Mouse (Mus musculus) kidney, adult 2 months (tissue): ENCODE measurements around the gene Foxf2.

ENCODE experiments used
- CTCF ChIP-seq: fragments of 200-500 bp; conservative IDR thresholded peaks from 2 replicates; pipeline ENCODE4 v1.5.1; 2011; ENCODE audit warnings: low read depth, mild to moderate bottlenecking, control low read depth, low read length, moderate library complexity, mixed read lengths; ENCODE audit not compliant: insufficient read depth, insufficient read length
- POLR2A ChIP-seq: fragments of 200-500 bp; IDR thresholded peaks from one replicate; pipeline ENCODE4 v1.6.1; 2011; ENCODE audit warnings: low read depth, low read length, control low read depth

DNA sequence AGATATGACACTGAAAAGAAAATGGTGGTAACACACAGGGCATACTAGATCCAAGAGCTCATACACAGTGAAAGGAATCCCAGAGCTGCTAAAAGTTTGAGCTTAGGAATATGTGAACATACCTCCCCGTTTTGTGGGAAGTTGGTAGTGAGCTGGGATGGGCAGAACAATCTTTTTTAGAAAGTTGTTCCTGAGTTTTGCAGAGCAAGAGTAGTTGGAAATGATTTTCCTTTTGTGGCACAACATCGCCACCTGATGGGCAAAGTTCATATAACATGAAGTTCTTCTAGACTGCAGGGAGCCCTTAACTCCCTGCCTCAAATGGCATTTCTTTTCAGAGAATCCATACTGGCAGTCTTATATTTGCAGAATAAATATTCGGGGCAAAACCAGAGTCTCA, 33.3 kb downstream of the Foxf2 start:
- TF ChIP-seq POLR2A, result no peak
- no peak for TF ChIP-seq CTCF
